Mouse (Mus musculus) MEL (cell line): ENCODE measurements at regions not wholly inside any gene's neighbourhood (a gene's known extent, or its start where the extent isn't known, plus 50 kb on each side); places are given as distances from the start of the nearest gene placed in this dataset.

ENCODE experiments used
- CHD1 ChIP-seq: IDR thresholded peaks from 2 replicates; pipeline ENCODE4 v1.6.1; 2012; ENCODE audit warnings: low read depth, mild to moderate bottlenecking, inconsistent platforms, low read length, improper control_type of control experiment
- CTCF ChIP-seq, 3 experiments: IDR thresholded peaks in 2 of 3; conservative IDR thresholded peaks in 1 of 3; 2 replicates each; pipeline ENCODE4 v1.5.1; 2011 to 2012; ENCODE audit warnings: low read length in 3 of 3, low read depth in 2 of 3, mild to moderate bottlenecking in 2 of 3, improper control_type of control experiment in 1 of 3, inconsistent platforms in 1 of 3, mixed read lengths in 1 of 3, moderate library complexity in 1 of 3; ENCODE audit not compliant: control insufficient read depth in 1 of 3, insufficient read depth in 1 of 3, poor library complexity in 1 of 3, severe bottlenecking in 1 of 3
- E2F4 ChIP-seq: IDR thresholded peaks from 2 replicates; pipeline ENCODE4 v1.6.1; 2011; ENCODE audit warnings: low read depth, low read length, improper control_type of control experiment, borderline replicate concordance
- EP300 ChIP-seq, 2 experiments: IDR thresholded peaks; 2 replicates each; pipeline ENCODE4 v1.6.1; 2011; ENCODE audit warnings: improper control_type of control experiment in 2 of 2, low read length in 2 of 2, low read depth in 1 of 2, mild to moderate bottlenecking in 1 of 2
- ETS1 ChIP-seq: IDR thresholded peaks from 2 replicates; pipeline ENCODE4 v1.6.1; 2012; ENCODE audit warnings: low read depth, mild to moderate bottlenecking, inconsistent platforms, low read length, improper control_type of control experiment, moderate library complexity
- JUND ChIP-seq: IDR thresholded peaks from 2 replicates; pipeline ENCODE4 v1.6.1; 2011; ENCODE audit warnings: low read depth, mild to moderate bottlenecking, improper control_type of control experiment, low read length
- NRF1 ChIP-seq: IDR thresholded peaks from 2 replicates; pipeline ENCODE4 v1.6.1; 2014; ENCODE audit warnings: low read depth, mild to moderate bottlenecking, inconsistent platforms, low read length, improper control_type of control experiment, moderate library complexity; ENCODE audit not compliant: poor library complexity, insufficient read depth, severe bottlenecking
- POLR2A ChIP-seq, 2 experiments: IDR thresholded peaks; 2 replicates each; pipeline ENCODE4 v1.6.1; 2011 to 2012; ENCODE audit warnings: low read length in 2 of 2, mild to moderate bottlenecking in 2 of 2, control low read depth in 1 of 2, improper control_type of control experiment in 1 of 2, low read depth in 1 of 2, moderate library complexity in 1 of 2; ENCODE audit not compliant: control insufficient read depth in 1 of 2, insufficient read depth in 1 of 2, poor library complexity in 1 of 2
- POLR2AphosphoS5 ChIP-seq: IDR thresholded peaks from 2 replicates; pipeline ENCODE4 v1.6.1; 2012; ENCODE audit warnings: low read depth, borderline replicate concordance, mild to moderate bottlenecking, inconsistent platforms, low read length, moderate library complexity, mixed read lengths
- ZC3H11A ChIP-seq: IDR thresholded peaks from 2 replicates; pipeline ENCODE4 v1.6.1; 2012; ENCODE audit warnings: low read depth, mild to moderate bottlenecking, inconsistent platforms, low read length, improper control_type of control experiment
- ZNF384 ChIP-seq: IDR thresholded peaks from 2 replicates; pipeline ENCODE4 v1.6.1; 2012; ENCODE audit warnings: low read depth, mild to moderate bottlenecking, inconsistent platforms, low read length, improper control_type of control experiment

GRCm38 (mm10) chr6:138914981-138915380, 256.6 kb upstream of the Igbp1b start:
- no peak for TF ChIP-seq E2F4
- TF ChIP-seq ZNF384 = no peak
- TF ChIP-seq JUND = no peak
- no peak for TF ChIP-seq ETS1
- TF ChIP-seq EP300 (IDR thresholded peaks at IDR 0.05; ENCODE audit: low read depth in 1 of 2, low read length in 2 of 2) = no peak
- TF ChIP-seq CTCF (IDR thresholded peaks at IDR 0.05 in 2 of 3, conservative IDR thresholded peaks at IDR 0.05 in 1 of 3; ENCODE audit: control insufficient read depth in 1 of 3, insufficient read depth in 1 of 3, low read depth in 2 of 3, low read length in 3 of 3, poor library complexity in 1 of 3, severe bottlenecking in 1 of 3) = no peak
- no peak for TF ChIP-seq ZC3H11A
- TF ChIP-seq POLR2A (IDR thresholded peaks at IDR 0.05; ENCODE audit: control insufficient read depth in 1 of 2, insufficient read depth in 1 of 2, low read depth in 1 of 2, low read length in 2 of 2, poor library complexity in 1 of 2) = no peak
- TF ChIP-seq CHD1 = no peak
- TF ChIP-seq POLR2AphosphoS5 = no peak
- no peak for TF ChIP-seq NRF1
